Mouse (Mus musculus): Measurements from ENCODE around the gene Iqcj.
"Not testable (repeated sequence)": the region's sequence is repeated elsewhere in the genome, so short reads cannot be mapped to it uniquely, and the experiment has no call there.

Gene Iqcj

DNA sequence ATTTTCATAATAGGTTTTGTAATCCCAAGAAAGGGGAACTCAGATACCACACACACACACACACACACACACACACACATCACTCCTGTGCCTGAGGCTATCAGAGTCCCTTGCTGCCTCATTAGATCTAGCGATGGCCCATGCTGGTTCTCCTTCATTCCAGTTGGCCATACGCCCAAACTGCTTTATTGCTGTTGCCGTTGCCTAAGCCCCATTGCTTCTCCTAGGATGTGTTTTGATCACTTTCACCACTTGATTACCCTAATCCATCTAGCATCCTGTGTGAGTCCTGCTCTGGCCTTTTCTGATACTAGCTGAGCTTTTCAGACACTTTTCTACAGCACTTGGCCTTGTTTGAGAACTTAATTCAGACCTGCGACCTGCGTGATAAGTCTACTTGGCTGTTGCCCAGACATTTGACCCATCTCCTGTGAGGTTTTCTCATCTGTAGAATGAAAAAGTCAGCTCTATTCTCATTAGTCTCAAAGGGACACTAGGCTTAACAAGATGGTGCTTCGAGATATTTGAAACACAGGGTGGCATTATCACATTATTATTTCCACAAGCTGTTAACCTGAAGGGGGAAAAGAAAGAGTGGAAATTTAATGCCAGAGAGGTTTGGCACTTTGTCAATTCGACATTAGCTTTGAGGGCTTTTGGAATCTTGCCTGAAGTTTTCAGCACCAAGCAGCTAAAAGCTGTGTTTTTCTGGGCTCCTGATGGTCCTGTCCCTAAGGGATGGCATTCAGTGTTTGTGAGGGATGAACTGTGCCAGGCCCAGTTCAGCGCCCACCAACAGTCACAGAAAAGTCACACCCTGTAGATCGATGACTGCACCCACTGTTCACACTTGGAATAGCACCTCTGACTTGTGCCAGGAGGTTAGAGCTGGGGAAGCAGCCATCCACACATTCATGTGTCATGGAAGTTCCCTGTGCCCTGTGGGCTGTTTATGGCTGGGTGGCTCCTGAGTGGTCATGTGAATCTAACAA is 179.7 kb downstream of the Iqcj start:
- no peak for DNase-seq (ENCODE audit: low spot score)

- no peak for DNase-seq (ENCODE audit: low spot score)
Measured at GRCm38 (mm10) chr3:68077406-68077805, 185.4 kb downstream of the Iqcj start.

- DNase-seq (ENCODE audit: low spot score): no peak
Measured at GRCm38 (mm10) chr3:68085024-68085423, 193.0 kb downstream of the Iqcj start.

- no peak for DNase-seq (ENCODE audit: low spot score)
Measured at GRCm38 (mm10) chr3:68092108-68092507, 200.1 kb downstream of the Iqcj start.

DNA sequence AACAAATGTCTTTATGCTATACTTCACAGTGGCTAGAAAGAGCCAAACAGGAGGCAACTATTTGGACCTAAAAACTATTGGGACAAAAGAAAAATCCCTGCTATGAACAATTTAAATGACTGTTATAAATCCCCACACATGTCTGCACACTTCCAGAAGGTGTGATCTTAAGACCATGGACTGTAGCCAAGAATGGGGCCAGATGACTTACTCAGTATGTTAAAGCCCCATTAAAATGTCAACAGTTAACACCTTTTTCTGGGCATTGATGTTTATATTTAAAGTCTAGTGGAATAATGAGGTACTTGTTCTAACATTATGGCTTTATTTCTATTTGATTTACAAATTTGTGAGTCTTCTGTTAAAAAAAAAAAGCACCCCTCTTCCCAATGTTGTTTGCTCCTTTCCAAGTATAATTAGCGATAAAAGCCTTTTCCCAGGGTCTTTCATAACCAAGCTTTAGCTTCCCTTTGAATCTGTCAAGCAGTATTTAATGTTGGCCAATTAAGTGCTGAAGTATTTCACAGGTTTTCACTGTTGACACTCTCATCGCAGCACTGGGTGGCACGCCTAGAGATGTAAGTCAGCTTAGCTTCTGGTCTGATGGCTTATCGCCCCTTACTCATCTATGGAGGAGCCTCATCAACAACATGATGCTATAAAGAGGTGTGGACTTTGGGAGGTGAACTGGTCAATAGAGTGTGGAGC is 204.9 kb downstream of the Iqcj start:
- no peak for DNase-seq (ENCODE audit: low spot score)

DNA sequence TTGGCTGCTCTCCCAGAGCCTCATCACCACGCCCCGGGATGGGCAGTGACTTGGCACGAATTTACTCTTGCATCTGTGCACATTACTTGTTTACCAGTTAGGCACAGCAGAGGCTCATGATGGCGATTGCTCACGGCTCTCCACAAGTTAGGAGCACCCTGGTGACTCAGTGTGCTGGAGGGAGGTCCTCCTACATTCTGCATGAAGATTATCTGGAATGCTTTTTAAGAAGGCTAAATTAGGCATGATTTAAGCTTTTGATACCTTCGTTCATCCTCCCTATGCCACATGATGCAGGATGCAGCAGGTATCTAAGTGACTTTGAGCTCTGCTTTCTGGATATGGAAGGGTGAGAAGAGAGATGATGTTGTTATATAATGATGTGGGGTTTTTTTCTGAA is 207.5 kb downstream of the Iqcj start:
- DNase-seq (ENCODE audit: low spot score): not testable (repeated sequence)

GRCm38 (mm10) chr3:68101343-68101742 is 209.3 kb downstream of the Iqcj start:
- DNase-seq (ENCODE audit: low spot score): no peak

- DNase-seq (ENCODE audit: low spot score): no peak
Measured at GRCm38 (mm10) chr3:68105081-68105685, 213.2 kb downstream of the Iqcj start.
